Mouse (Mus musculus) cerebellum, adult 8-10 months (tissue): ENCODE data around the gene Zfand5.

Experiments
- DNase-seq: peaks from one replicate; pipeline ENCODE4 v3.0.0; 2022

Zfand5 gene

GRCm38 (mm10) chr19:21330305-21331115 is 58.4 kb downstream of the Zfand5 start:
- no peak for DNase-seq

- DNase-seq: no peak
Observed at GRCm38 (mm10) chr19:21331621-21332155, 59.6 kb downstream of the Zfand5 start.
